Mouse (Mus musculus): ENCODE data around the gene Map1lc3a.

- TF ChIP-seq EP300 (IDR thresholded peaks at IDR 0.05; ENCODE audit: insufficient read depth, low read depth, low read length), result no peak
- TF ChIP-seq CTCF (IDR thresholded peaks at IDR 0.05), result no peak; the same call in 1 of the 2 replicates
Measured at GRCm38 (mm10) chr2:155276195-155276594, at the start of gene Map1lc3a.

All from heart, adult 2 months (tissue).